Mouse (Mus musculus): ENCODE results near the gene Adamts8.

Adamts8 gene

DNA sequence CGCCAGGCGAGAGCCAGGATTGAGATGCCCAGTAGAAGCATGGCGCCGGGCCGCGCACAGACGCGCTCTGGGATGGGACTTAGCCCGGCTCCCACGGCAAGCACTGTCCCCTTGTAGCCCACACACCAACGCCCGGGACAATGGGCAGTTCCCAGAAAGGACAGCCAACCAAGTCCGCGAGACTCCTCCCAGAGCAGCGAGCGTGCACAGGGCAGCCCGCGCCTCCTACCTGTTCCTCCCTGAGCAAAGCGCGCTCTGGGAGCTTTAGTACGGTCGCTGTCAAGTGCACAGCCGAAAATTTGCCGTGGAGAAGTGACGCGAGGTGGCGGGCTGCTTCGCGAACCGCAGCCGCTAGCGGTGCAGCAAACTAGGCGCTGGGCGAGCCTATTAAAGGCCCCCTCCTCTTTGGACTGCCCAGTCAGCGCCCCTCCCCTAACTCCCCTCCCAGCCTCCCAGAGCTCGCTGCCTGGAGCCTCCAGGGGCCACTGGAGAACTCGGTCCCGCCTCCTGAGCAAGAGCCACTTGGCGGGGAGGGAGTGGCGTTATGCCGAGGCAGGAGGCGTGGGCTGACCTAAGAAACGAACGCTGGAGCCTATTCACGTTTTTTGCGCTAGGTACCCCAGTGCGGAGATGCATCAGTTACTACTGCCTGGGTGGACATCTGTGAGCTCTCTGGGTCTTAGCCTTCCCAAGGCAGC is 20.0 kb upstream of the Adamts8 start, which contains the start of gene Adamts15:
TSS of gene Adamts15 (minus strand) at position 256 of the 698 bp plus-strand sequence.
- DNase-seq (ENCODE audit: low spot score) = no peak

DNA sequence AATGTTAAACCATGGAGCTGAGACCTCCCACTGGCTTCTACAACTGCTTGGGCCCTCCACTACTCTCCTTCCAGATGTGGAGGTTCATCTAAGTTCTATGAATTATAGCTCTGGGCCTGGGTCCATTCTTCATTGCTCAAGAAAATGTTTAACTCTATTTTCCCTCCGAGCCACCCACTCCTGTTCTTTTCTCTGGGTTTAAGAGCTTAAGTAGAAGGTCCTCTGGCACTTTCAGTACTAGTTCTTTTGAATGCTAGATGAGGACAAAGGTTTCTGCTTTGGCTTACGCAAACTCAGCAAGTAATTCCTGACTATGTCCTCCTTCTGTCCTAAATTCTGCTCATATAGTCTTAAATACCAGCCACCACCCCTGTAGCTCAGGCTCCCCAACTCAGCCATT is 13.6 kb upstream of the Adamts8 start:
- DNase-seq (ENCODE audit: low spot score) = no peak

DNA sequence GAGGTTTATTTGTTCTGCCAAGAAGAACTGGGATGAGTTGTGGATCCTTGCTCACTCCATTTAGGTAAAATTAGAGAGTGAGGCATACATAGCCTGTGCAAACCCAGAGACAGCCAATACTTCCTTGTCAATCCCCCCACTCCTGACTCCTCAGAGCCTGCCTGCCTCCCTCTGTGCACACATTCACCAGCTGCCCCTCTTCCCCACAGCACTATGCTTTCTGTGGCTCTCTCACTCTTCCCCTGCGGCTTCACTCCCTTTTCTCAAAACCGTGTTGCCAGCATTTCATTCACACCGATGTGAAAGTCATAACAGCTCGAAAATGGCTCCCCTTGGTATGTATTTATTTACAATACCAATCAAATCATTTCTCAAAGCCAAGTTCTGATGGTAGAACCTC is 10.0 kb upstream of the Adamts8 start:
- no peak for DNase-seq (ENCODE audit: low spot score)

DNA sequence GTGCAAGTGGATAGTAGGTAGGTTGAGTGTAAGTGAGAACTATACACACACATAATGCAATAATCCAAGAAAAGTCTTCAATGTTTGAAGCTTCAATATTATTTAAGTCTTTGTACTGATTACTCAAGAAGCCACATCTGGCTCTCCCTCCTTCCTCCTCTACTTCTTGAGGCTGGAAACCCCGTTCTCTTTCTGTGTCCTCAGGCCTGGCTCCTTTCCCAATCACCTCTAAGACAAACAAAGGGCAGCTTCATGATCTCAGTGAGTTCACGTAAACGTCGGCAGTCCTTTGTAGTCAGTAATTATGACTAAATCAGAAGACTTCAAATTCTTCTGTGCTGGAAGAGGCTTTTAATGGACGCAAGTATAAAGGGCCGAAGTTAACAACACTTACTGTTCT is 7.5 kb upstream of the Adamts8 start:
- DNase-seq (ENCODE audit: low spot score) = no peak

DNA sequence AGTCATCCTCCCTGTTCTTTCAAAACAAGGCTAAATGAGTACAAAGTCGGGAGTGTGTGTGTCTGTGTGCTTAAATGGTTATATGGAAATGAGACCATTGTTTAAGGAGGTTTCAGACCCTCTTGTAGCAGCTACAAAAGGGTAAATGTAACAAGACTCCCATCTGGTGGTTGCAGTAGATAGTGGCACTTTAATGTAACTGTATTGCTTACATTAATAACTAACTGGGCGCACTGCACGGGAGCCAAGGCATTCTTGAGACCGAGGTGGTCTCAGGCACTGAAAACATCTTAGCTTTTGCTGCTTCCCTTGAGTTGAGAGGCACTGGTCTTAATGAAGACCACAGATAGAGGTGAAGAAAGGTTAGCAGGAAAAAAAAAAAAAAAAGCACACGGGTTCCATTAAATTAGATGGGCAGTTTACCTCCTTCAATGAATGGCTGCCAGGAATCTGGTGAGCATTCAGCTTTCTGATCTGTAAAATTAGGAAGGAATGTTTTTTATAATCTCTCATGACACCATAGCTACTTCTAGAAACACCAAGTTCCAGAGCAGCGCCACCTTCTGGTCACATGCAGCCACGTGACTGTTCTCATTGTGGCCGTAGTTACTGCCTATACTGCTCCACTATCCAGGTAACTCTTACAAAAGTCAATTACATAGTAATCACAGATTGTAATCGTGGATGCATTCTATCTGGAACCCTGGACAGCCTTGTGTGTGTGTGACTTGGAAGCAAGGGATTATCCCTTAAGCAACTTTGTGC is 5.5 kb upstream of the Adamts8 start:
- no peak for DNase-seq (ENCODE audit: low spot score)

GRCm38 (mm10) chr9:30940328-30940727 is 2.0 kb upstream of the Adamts8 start:
- no peak for DNase-seq (ENCODE audit: low spot score)

GRCm38 (mm10) chr9:30943341-30943740 is 979 bp downstream of the Adamts8 start:
- DNase-seq (ENCODE audit: low spot score) = no peak

DNA sequence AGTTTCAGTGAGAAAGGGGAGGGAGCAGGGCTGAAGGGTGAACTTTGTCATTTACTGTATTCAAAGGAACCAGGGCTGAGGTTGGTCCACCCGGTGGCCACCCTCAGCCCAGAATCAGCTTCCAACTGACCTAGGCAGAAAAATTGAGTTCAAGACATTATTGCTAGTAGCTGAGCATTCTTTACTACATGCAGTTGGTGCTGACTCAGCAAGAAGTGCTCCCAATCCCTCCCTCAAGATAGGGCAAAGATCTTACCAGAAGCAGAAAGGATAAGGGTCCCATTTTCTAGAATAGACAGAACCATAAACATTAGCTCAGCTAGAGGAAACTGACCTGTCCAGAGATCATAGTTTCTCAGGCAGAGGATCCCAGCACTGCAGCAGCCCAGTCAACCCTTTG is 1.9 kb downstream of the Adamts8 start:
- DNase-seq (ENCODE audit: low spot score) = no peak

GRCm38 (mm10) chr9:30945276-30945675 is 2.9 kb downstream of the Adamts8 start:
- DNase-seq (ENCODE audit: low spot score) = no peak

DNA sequence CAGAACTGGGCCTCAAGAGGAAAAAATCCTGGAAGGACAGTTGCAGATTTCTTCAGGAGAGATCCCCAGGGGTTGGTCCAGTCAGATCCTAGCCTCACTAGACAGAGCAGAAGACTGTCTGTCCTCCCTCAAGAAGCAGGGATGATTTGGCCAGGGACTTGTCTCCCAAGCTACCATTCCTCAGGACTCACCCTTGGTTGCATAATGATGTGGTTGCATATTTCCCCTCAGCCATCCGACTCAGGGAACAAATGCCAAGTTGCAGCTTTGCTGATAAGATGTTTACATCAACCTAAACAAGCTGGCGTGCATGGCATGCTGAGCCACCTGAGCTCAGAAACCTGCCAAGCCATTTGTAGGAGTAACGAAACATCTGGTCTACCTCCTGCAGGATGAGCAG is 7.1 kb downstream of the Adamts8 start:
- no peak for DNase-seq (ENCODE audit: low spot score)

- DNase-seq (ENCODE audit: low spot score) = no peak
These were observed 7.6 kb downstream of the Adamts8 start for GRCm38 (mm10) chr9:30949971-30950370.

- DNase-seq (ENCODE audit: low spot score) = no peak
These were observed 8.2 kb downstream of the Adamts8 start for GRCm38 (mm10) chr9:30950592-30950991.

DNA sequence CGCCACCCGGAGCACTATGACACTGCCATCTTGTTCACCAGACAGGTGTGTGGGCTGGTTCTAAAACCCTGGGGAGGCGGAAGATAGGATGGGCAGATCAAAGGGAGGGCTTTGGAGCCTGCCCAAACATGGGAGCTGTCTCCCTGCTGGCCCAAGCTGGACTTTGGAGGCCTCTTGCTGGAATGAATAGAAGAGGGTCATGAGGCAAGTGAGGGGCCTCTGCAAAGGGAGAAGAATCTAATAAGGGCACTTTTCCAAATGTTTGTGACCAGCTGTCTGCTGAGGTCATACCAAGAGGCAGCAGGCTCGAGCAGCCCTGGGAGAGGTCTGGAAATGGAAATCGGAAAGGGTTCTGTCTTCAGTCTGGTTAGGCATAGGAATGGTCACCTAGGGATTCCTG is 9.1 kb downstream of the Adamts8 start:
- no peak for DNase-seq (ENCODE audit: low spot score)

DNA sequence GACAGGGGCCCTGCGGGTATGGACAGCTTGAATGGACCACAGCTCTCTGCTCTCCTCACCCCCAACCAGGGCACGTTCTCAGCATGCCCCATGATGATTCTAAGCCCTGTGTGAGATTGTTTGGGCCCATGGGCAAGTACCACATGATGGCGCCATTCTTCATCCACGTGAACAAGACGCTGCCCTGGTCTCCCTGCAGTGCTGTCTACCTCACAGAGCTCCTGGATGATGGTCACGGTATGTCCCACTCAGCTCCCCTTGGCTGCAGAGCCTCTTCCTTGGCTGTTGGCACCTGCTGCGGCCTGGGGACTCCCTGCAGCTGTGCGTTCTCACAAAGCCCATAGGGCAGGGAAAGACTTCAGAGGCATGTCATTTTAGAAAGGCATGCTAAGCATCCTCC is 10.9 kb downstream of the Adamts8 start:
- DNase-seq (ENCODE audit: low spot score) = no peak

GRCm38 (mm10) chr9:30955246-30955645 is 12.9 kb downstream of the Adamts8 start:
- no peak for DNase-seq (ENCODE audit: low spot score)

DNA sequence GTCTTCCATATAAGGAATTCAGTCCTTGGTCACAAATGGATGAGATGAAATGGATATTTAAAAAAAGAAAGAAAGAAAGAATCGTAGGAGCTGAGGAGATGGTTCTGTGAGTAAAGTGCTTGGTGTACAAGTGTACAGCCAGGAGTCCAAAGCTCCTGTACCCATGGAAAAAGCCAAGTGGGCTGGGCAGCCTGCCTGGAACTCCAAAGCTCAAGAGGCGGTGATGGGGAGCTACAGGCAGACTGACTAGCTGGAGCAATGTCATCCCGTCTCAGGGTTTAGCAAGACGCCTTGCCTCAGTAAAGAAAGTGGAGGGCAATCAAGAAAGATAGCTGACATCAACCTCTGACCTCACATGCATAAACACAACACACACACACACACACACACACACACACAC is 21.4 kb downstream of the Adamts8 start:
- no peak for DNase-seq (ENCODE audit: low spot score)

DNA sequence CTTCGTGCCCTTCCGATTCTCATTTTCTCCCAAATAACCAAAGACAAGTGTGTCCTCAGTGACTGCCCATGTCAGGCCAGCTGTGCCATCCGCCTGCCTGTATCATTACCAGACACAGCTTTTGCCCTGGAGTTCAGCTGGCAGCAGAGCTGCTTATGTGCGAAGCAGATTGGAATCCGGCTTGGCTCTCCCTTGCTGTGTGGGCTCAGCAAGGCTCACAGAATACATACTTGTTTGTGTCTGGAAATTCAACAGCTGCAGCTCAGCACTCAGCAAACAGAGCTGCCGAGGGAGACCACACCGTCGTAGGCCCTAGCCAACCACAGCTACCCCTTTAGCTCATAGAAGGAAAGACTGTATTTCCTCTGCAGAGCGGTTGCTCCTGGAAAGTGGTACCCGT is 22.3 kb downstream of the Adamts8 start:
- no peak for DNase-seq (ENCODE audit: low spot score)

GRCm38 (mm10) chr9:30966881-30967280 is 24.5 kb downstream of the Adamts8 start:
- no peak for DNase-seq (ENCODE audit: low spot score)

DNA sequence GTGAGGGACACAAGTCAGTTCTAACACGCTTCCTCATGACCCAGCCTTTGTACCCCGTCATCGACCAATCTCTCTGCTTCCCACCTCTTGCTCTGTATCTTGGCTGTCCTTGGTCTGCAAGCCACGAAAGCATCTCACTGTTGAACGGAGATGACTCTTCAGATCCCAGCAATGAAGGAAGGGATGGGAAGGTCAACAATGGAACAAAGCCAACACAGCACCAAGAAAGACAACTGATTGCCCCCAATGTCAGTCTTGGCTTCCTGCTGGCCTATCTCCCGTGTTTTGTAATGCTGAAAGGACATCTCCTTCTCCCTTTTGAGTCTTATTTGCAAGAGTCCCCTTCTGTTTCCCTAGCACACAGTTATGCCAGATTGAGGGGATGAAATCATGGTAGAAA is 25.8 kb downstream of the Adamts8 start:
- no peak for DNase-seq (ENCODE audit: low spot score)

- no peak for DNase-seq (ENCODE audit: low spot score)
These were observed 27.6 kb downstream of the Adamts8 start for GRCm38 (mm10) chr9:30970001-30970400.

DNA sequence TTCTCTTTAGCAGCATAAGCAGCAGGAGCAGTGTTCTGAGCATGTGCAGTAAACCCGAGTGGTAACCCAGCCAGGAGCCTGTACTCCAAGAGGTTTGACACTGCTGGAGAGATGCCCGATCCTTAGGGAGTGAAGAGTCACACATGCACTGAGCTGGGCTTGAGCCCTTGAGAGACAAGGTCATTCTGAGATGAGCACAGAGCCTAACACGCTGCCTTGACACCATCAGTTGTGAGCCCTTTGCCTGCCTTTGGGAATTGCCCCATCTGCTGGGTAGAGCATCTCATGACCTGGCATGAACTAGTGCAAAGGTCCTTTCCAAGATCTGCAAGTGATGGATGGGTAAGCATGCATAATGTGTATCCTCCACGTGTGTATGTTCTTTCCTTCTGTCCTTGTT is 29.6 kb downstream of the Adamts8 start:
- no peak for DNase-seq (ENCODE audit: low spot score)

DNA sequence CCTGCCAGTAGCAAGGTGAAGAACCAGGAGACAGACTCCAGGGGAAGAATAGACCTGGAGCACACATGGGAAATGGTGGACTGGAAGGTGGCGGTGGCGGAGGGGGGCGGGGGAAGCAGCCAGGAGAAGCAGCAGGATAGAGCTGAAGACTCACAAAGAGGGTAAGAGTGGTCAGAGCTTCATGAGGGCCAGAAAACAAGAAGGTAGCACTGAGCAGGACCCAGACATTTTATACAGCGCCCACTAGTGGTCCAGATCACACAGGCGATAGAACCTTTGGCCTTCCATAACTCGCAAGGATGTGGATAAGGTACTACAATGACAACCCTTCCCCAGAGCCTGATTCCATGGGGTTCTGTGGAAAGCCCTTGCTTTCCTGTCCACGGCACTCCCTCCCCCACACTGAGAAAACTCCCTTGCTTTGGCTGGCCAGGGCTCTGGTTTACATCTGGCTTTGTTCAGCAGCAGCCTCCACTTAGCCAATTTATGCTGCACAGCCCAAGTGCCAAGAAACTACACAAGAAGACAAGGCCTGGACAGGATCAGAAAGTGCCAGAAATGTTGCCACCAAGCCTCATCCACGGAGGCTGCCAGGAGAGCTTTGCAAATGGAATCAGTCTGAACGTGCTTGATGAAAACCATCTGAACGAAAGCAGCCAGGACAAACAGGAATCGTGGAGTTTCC is 34.1 kb downstream of the Adamts8 start:
- no peak for DNase-seq (ENCODE audit: low spot score)

DNA sequence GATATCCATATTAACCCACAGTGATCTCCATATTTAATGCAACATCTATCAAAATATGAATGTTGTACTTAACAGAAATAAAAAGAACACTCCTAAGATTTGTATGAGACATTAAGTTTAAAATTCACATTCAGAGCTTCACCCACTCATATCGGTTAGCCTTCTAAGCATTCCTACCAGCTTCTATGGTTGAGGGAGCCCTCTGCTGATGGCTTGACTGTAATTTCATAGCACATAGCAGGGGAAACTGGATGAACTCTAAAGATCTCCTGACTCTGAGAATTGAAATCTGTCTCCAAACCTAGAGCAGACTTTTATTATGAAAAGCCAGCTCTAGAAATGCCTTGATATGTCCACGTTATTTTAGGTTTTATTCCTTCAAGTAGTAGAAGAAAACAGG is 38.1 kb downstream of the Adamts8 start:
- no peak for DNase-seq (ENCODE audit: low spot score)

All from spleen, adult 12 weeks (tissue).